Mouse (Mus musculus) T-helper 2 cell (primary cell): Measurements from ENCODE around the gene Kcnt1.
"Not testable (repeated sequence)": the region's sequence is repeated elsewhere in the genome, so short reads cannot be mapped to it uniquely, and the experiment has no call there.

Experiments
- in situ Hi-C: fragments of 300-600 bp; cut with MboI, MseI; formaldehyde crosslinking; loops from one replicate; pipeline ENCODE4 v1.15.1; 2025; ENCODE audit warnings: high pct_unique_total_duplicates

Gene Kcnt1

GRCm38 (mm10) chr2:25863337-25864131 lies at the start of gene Kcnt1:
Kcnt1 (plus strand) TSS chr2:25863734.
- in situ Hi-C loops: no loop called here

- in situ Hi-C loops: not testable (repeated sequence)
Measured at GRCm38 (mm10) chr2:25815748-25816147, 47.8 kb upstream of the Kcnt1 start, which contains the start of gene Glt6d1. Glt6d1 (minus strand) TSS chr2:25815848.

GRCm38 (mm10) chr2:25822806-25823205 lies 40.7 kb upstream of the Kcnt1 start, which contains the start of gene Lcn9:
Lcn9 (plus strand) TSS chr2:25823153.
- in situ Hi-C loops: loop anchor here (10.0 kb wide), 1 partner anchor 948 kb away; no protein-coding TSS in a partner anchor

- in situ Hi-C loops: loop anchor here (10.0 kb wide), 1 partner anchor 950 kb away; no protein-coding TSS in a partner anchor
Measured at GRCm38 (mm10) chr2:25824751-25825150, 38.8 kb upstream of the Kcnt1 start.

- in situ Hi-C loops: loop anchor here (10.0 kb wide), 1 partner anchor 954 kb away; no protein-coding TSS in a partner anchor
Measured at GRCm38 (mm10) chr2:25828344-25828947, 35.1 kb upstream of the Kcnt1 start.

- in situ Hi-C loops: no loop called here
Measured at GRCm38 (mm10) chr2:25830786-25831185, 32.7 kb upstream of the Kcnt1 start.

DNA sequence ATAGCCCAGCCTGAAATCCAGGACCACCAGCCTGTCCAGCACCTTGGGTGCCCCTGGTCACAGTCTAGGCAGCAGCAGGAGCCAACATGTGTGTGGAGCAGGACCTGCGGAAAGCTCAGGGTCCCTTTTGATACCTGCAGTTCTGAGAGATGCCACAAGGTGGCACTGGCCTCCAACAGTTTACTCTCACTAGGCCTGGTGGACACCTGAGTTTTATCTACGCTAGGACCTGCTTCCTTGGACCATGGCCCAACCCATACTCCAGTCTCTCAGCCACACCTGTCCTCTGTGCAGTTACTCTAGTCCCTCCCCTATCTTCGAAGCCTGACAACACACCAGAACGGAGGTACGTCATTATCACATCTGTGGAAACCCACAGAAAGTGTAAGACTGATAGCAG lies 27.2 kb upstream of the Kcnt1 start:
- in situ Hi-C loops: no loop called here

DNA sequence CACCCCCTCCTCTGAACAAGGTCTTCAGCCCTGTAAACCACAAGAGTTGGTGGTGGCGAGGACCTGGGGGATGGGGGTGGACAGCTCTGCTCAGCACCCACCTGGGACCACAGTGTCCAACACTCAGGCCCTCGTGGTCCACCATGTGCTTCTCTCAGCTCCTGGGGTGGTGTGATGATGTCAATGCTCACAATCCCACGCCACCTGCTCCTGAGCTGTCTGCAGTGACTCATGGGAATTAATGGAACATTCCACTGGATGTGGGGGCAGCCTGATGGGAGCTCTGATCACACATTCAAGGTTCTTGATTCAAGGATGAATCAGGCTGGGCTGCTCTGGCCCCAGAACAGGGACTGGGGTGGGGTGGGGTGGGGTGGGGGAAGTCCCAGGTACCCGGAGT lies 21.4 kb upstream of the Kcnt1 start:
- in situ Hi-C loops: loop anchor here (5.0 kb wide), 1 partner anchor 65 kb away; no protein-coding TSS in a partner anchor

GRCm38 (mm10) chr2:25842758-25843157 lies 20.8 kb upstream of the Kcnt1 start:
- in situ Hi-C loops: loop anchor here (5.0 kb wide), 1 partner anchor 65 kb away; no protein-coding TSS in a partner anchor

- in situ Hi-C loops: loop anchor here (5.0 kb wide), 1 partner anchor 63 kb away; no protein-coding TSS in a partner anchor
Measured at GRCm38 (mm10) chr2:25844097-25844496, 19.4 kb upstream of the Kcnt1 start.

- in situ Hi-C loops: no loop called here
Measured at GRCm38 (mm10) chr2:25846516-25846915, 17.0 kb upstream of the Kcnt1 start.

DNA sequence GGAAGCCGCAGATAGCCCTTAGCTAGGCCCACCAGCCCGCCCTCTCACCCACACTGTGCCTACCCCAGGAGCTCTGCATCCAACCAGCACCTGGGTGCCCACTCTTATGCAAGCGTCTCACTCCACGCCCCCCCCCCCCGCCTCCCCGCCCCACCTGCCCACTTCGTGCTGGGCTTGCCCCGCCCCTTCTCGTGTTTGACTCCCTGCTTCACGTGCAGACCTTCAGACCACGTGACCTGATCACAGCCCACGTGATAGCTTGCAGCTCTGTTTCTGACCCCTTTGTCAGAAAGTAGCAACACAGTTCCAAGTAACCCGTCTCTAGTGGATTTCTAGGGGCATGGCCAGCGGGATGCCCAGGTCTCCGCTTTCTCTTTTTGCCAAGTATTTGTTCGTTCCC lies 16.3 kb upstream of the Kcnt1 start, which contains the start of gene Sohlh1:
Sohlh1 (minus strand) TSS at position 23 of the 400 bp plus-strand sequence.
- in situ Hi-C loops: no loop called here

DNA sequence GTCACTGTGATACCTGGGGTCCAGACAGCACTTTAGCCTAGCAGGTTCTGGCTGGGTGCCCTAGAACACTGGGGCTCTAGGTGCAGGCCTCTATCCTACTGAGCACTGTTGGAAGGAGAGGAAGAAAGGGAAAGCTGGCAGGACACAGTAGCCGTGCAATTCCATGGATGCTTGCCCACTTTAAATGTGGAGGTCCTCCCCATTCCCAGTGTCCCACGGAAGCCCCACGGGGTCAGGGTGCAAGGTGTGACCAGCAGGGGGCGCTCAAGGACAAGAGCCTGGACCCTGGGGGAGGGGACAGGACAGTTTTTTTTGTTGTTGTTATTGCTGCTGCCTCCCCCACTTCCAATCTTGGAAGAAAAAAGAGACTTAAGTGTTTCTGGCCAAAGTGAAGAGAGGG lies 13.2 kb upstream of the Kcnt1 start:
- in situ Hi-C loops: no loop called here

- in situ Hi-C loops: no loop called here
Measured at GRCm38 (mm10) chr2:25852626-25853025, 10.9 kb upstream of the Kcnt1 start.

DNA sequence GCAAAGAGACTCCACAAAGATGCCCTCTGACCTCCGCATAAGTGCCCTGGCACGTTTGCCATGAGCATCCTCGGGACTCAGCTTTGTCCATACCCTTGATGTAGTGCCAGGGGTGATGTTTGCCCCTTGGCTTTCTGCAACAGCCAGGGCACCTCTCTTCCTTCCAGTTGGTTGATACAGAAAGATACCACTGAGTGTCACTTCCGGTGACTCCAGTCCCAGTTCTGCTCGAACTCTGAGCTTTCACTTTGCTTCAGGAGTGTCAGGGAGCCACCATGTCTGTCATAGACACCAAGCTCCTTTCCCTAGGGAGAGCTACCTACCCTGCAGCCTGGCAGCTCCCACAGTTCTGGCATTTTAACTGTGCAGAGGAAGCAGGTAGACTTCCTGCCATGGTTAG lies 9.5 kb upstream of the Kcnt1 start:
- in situ Hi-C loops: no loop called here

DNA sequence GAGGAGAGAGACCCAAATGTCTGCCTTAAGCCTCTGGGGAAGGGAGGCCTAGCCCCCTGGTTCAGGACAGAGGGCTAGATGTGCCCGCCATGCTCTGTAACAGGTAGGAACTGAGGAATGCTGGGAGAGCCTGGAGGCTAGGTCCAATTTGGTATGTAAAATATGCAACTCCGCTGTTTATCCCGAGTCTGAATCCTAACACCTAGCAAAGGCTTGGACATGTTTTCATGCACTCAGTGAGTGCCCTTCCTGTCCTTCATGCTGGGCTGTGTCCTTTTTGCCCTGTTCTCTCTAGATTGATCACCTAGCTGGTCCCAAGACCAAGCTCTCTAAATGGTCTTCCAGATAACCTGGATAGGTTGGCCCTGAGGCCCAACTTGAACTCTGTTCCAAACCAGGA lies 3.6 kb upstream of the Kcnt1 start:
- in situ Hi-C loops: no loop called here

GRCm38 (mm10) chr2:25862038-25862437 lies 1.5 kb upstream of the Kcnt1 start:
- in situ Hi-C loops: no loop called here

DNA sequence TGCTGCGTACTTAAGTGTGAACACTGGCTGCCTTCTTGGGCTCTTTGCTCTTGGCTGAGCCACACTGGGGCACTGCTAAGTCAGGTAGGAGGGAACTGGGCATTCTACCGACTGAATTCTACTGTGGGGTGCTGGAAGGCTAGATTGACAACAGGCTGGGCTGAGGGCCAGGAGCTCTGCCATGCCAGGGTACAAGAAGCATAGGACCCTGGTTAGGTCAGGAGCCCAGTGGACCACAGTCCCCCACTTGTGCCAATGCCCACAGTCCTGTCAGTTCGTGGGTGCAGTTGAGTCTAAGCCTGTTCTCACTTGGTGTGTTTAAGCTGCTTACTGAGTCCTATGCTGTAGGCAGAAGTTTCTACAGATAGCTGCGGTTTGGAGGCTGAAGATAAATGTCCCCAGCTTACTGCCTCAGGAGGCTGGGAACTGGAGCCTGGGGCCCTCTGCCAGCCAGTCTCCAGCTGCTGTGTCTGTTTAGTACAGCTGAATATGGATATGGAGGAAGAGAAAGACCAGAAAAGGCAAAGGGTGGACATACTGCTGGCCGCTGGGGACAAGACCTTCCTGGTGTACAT lies 751 bp upstream of the Kcnt1 start:
- in situ Hi-C loops: no loop called here

DNA sequence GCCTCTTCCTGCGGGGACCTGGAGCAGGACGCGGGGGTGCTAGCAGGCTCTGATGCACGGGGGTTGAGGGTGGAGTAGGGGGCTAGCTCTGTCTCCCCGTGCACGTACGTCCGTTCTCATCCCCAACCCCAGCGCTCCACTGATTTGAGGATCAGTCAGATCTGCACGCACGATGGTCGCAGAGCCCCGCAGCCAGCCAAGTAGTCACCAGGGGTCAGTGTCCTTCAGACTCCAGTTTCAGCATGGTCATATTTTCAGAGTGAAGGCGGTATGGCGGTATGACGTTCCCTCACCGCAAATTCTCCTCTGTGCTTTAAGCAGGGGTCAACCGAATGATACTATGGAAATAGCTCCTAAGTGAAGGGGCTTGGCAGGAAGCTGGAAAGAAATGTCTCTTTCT lies 696 bp downstream of the Kcnt1 start:
- in situ Hi-C loops: no loop called here

DNA sequence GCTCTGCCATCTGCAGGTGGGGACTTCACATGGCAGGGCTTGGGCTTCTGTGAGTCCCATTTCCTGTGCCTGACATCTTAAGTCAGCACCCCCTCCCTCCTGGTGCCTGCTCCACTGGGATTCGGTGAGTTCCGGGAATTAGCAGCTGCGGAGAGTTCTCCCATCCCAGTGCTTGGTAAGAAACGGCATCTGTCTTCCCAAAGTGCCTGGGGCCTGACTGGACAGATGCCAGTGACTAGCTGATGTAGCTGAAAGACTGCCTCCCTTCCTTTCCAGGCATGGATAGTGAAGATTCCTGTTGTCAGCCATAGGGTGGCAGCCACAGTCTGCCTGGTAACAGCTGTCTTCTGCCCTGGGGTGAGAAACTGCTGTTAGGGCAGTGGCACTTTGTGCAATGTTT lies 1.9 kb downstream of the Kcnt1 start:
- in situ Hi-C loops: no loop called here

DNA sequence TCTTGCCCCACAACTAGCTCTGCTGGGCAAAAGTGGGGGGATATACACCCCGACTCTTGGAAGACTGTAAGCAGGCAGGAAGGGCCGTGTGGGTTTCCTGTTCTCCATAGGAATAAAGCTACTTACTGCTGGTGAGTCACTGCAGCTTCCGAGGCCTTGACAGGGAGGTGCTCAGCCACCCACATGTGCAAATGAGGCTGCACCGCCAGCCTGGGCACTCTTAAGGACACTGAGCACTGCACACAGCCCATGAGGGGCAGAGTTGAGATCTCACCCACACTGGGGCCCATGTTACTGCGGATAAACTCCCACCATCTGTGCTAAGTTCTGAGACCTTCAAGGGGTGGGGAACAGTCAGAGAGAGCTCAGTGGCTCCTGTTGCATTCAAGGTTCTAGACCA lies 3.1 kb downstream of the Kcnt1 start:
- in situ Hi-C loops: no loop called here

DNA sequence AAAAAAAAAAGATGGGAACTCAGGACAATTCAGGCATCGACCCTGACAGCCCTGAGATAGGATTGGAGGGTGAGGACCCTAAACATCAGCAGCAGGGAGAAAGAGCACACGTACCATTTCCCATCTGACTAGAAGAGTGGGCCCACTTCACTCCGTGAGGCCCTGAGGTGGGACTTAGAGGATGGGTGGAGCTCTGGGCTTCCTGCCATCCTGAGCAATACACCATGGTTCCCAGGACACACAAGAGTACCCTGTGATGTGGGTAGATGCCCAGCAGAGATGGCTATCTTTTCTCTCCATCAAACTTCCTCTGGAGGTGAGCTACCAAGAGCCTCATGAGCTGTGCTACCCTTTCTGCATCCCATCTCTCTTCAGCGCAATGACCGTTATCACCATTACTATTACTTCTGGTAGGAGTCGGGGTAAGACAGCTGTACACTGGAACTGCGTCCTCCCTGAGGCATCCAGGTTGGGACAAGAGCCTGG lies 13.8 kb downstream of the Kcnt1 start:
- in situ Hi-C loops: no loop called here
